Mouse (Mus musculus): ENCODE results near the gene Inafm1. TPM values are rescaled to one million over a fixed set of nuclear protein-coding genes. Genes with fewer than 3 reads are reported as not detected.

Gene Inafm1
- polyA plus RNA-seq, 1 experiment from 2014 or later = 11.7 TPM

DNA sequence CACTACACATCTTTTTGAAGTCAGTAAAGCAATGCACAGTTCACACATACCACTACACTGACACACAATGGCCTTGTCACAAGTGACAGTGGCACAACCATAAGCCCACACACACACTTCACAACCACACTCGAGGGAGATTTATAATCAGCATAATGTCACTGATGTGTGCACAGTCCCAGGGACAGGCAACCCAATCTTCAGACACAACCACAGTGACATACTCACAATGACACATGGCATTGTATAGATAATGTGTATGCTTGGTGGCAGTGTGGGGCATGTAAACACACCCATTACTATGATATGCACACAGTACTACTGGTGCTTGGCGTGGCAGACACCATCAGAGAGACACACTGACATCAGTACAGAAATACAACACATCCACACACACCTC lies 22.7 kb upstream of the Inafm1 start:
- H3K27ac ChIP-seq (replicated peaks in 1 of 2; ENCODE audit: control insufficient read depth in 1 of 2, insufficient read depth in 1 of 2, low read depth in 2 of 2, low read length in 2 of 2) = peak overlapping the region; percentile 63 to 88
- H3K36me3 ChIP-seq (ENCODE audit: control insufficient read depth, insufficient read depth, low read length) = no peaks in the 10 kb centered on the region
- H3K27me3 ChIP-seq (ENCODE audit: control insufficient read depth, insufficient read depth, low read length) = no peaks in the 10 kb centered on the region
- no peak overlapping the region for H3K9ac ChIP-seq (ENCODE audit: low read length)
- 30% methylated on average over 2 of the region's 2 CpGs for WGBS
- H3K4me2 ChIP-seq (ENCODE audit: low read length) = peak overlapping the region; percentile 79
- 0 out of 4 replicates have a peak overlapping the region, but pooled peaks of 1 of the 2 experiments have one; percentile 24 for H3K4me3 ChIP-seq (ENCODE audit: control insufficient read depth in 1 of 2, insufficient read depth in 1 of 2, low read depth in 1 of 2, low read length in 2 of 2)
- ATAC-seq (ENCODE audit: insufficient number of reproducible peaks, insufficient read depth, low FRiP score, low read depth) = no peak
- H3K4me1 ChIP-seq (ENCODE audit: control insufficient read depth in 2 of 2, insufficient read depth in 2 of 2, low read length in 2 of 2) = peaks cover 12 to 26% of the 10 kb centered on the region in 2 experiments
- H3K9me3 ChIP-seq (ENCODE audit: control insufficient read depth, low read length) = no peaks in the 10 kb centered on the region

DNA sequence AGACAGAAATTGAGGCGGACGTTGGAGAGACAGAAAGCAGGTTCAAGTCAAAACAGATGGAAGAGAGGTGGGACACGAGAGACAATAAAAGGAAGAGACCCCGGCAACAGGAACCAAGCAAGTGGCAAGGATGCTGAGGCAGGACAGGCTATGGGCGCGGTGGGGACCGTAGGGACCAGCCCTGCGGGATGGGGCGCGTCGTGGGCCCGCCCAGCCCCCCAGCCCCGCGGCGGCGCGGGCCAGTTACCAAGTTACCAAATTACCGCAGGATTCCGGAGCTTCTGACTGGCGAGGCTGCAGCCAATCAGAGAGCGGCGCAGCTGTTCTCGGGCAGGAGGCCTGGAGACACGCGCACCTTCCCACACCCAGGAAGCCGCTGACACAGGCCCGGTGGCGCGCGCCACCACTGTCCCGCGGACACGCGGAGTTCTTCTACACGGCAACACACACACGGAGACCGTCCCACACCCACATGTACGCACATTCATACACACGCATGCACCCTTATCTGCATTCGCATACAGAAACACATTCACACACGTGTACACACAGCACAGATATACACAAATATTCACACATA lies 22.0 kb upstream of the Inafm1 start:
- no peaks in the 10 kb centered on the region for H3K27me3 ChIP-seq (ENCODE audit: control insufficient read depth, insufficient read depth, low read length)
- 2% methylated on average over 31 of the region's 41 CpGs for WGBS
- no peaks in the 10 kb centered on the region for H3K9me3 ChIP-seq (ENCODE audit: control insufficient read depth, low read length)
- ATAC-seq (ENCODE audit: insufficient number of reproducible peaks, insufficient read depth, low FRiP score, low read depth) = peak; percentile 57
- no peaks in the 10 kb centered on the region for H3K36me3 ChIP-seq (ENCODE audit: control insufficient read depth, insufficient read depth, low read length)
- peak overlapping the region; percentile 67 for H3K9ac ChIP-seq (ENCODE audit: low read length)
- H3K4me2 ChIP-seq (ENCODE audit: low read length) = peak overlapping the region; percentile 79
- H3K27ac ChIP-seq (replicated peaks in 1 of 2; ENCODE audit: control insufficient read depth in 1 of 2, insufficient read depth in 1 of 2, low read depth in 2 of 2, low read length in 2 of 2) = peak overlapping the region; percentile 88 to 98
- H3K4me1 ChIP-seq (ENCODE audit: control insufficient read depth in 2 of 2, insufficient read depth in 2 of 2, low read length in 2 of 2) = peaks cover 12 to 26% of the 10 kb centered on the region in 2 experiments
- H3K4me3 ChIP-seq (ENCODE audit: control insufficient read depth in 1 of 2, insufficient read depth in 1 of 2, low read depth in 1 of 2, low read length in 2 of 2) = peak overlapping the region; percentile 53 to 58

DNA sequence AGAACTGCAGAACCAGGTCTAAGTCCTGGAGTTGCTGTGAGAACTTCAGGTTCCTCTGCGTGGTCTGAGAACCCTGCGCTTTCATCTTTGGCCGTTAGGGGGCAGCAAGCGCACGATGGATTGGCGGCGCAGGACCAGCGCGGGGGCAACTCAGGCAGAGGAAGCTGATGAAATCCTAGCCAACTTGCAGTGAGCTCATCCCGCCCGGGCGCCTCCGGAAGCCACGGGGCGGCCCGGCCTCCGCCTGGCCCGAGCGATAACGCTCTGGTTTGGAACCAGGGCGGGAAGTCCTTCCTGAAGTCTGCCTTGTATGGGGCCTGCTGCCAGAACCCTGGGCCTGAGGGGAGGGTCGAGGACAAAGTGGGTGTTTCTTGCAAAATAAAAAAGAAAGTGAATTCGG lies 21.4 kb upstream of the Inafm1 start:
- Histone ChIP-seq H3K9me3 (ENCODE audit: control insufficient read depth, low read length) (no peaks in the 10 kb centered on the region), H3K4me2 (ENCODE audit: low read length) (peak overlapping the region; percentile 79), H3K9ac (ENCODE audit: low read length) (peak overlapping the region; percentile 67), H3K27me3 (ENCODE audit: control insufficient read depth, insufficient read depth, low read length) (no peaks in the 10 kb centered on the region), H3K4me1 (ENCODE audit: control insufficient read depth in 2 of 2, insufficient read depth in 2 of 2, low read length in 2 of 2) (peaks cover 11 to 21% of the 10 kb centered on the region in 2 experiments), H3K36me3 (ENCODE audit: control insufficient read depth, insufficient read depth, low read length) (no peaks in the 10 kb centered on the region), H3K4me3 (ENCODE audit: control insufficient read depth in 1 of 2, insufficient read depth in 1 of 2, low read depth in 1 of 2, low read length in 2 of 2) (peak overlapping the region; percentile 53 to 58), H3K27ac (replicated peaks in 1 of 2; ENCODE audit: control insufficient read depth in 1 of 2, insufficient read depth in 1 of 2, low read depth in 2 of 2, low read length in 2 of 2) (peak overlapping the region; percentile 88 to 98)
- ATAC-seq (ENCODE audit: insufficient number of reproducible peaks, insufficient read depth, low FRiP score, low read depth) = peak; percentile 76
- under 1% methylated on average over 23 of the region's 23 CpGs for WGBS

DNA sequence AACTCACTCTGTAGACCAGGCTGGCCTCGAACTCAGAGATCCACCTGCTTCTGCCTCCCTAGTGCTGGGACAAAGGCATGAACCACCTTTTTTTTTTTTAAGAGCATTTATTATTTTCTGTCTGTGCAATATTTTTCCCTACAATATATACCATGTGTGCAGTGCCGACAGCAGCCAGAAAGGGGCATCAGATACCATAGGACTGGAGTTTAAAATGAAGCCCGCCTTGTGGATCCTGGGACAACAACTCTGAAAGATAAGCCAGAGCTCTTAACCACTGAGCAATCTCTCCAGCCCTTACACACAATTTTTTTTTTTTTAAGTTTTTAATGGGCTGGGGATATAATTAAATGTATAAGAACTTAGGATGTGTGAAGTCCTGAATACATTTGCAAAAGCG lies 20.9 kb upstream of the Inafm1 start:
- Histone ChIP-seq H3K4me1 (ENCODE audit: control insufficient read depth in 2 of 2, insufficient read depth in 2 of 2, low read length in 2 of 2) (peaks cover 7 to 20% of the 10 kb centered on the region in 2 experiments), H3K9ac (ENCODE audit: low read length) (no peak overlapping the region), H3K4me2 (ENCODE audit: low read length) (peak overlapping the region; percentile 79), H3K36me3 (ENCODE audit: control insufficient read depth, insufficient read depth, low read length) (no peaks in the 10 kb centered on the region), H3K9me3 (ENCODE audit: control insufficient read depth, low read length) (no peaks in the 10 kb centered on the region), H3K27ac (replicated peaks in 1 of 2; ENCODE audit: control insufficient read depth in 1 of 2, insufficient read depth in 1 of 2, low read depth in 2 of 2, low read length in 2 of 2) (peak overlapping the region; percentile 87 to 88), H3K27me3 (ENCODE audit: control insufficient read depth, insufficient read depth, low read length) (no peaks in the 10 kb centered on the region), H3K4me3 (ENCODE audit: control insufficient read depth in 1 of 2, insufficient read depth in 1 of 2, low read depth in 1 of 2, low read length in 2 of 2) (peak overlapping the region in 1 of 2 experiments; percentile 53; a peak in 1 of 4 replicates)
- ATAC-seq (ENCODE audit: insufficient number of reproducible peaks, insufficient read depth, low FRiP score, low read depth) = no peak
- WGBS = 19% methylated on average over 4 of the region's 4 CpGs

DNA sequence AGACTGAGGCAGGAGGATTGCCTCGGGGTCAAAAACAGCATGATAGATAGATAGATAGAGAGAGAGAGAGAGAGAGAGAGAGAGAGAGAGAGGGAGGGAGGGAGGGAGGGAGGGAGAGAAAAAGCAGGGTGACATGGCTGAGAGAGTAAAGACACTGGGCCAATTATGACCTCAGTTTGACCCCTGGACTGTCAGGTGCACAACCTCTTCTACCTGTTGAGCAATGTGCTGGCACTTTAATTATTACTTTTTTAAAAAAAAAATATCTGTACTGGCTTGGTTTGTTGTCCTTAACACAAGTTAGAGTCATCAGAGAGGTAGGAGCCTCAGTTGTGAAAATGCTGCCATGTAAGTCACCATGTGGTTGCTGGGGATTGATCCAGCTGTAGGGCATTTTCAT lies 14.4 kb upstream of the Inafm1 start:
- no peaks in the 10 kb centered on the region for H3K27me3 ChIP-seq (ENCODE audit: control insufficient read depth, insufficient read depth, low read length)
- H3K9me3 ChIP-seq (ENCODE audit: control insufficient read depth, low read length) = no peaks in the 10 kb centered on the region
- ATAC-seq (ENCODE audit: insufficient number of reproducible peaks, insufficient read depth, low FRiP score, low read depth) = no peak
- no peak overlapping the region for H3K27ac ChIP-seq (replicated peaks in 1 of 2; ENCODE audit: control insufficient read depth in 1 of 2, insufficient read depth in 1 of 2, low read depth in 2 of 2, low read length in 2 of 2)
- H3K9ac ChIP-seq (ENCODE audit: low read length) = no peak overlapping the region
- WGBS = 79% methylated on average over 1 of the region's 1 CpGs
- H3K4me3 ChIP-seq (ENCODE audit: control insufficient read depth in 1 of 2, insufficient read depth in 1 of 2, low read depth in 1 of 2, low read length in 2 of 2) = no peak overlapping the region
- H3K4me1 ChIP-seq (ENCODE audit: control insufficient read depth in 2 of 2, insufficient read depth in 2 of 2, low read length in 2 of 2) = peaks cover 4 to 8% of the 10 kb centered on the region in 2 experiments
- peaks cover 15% of the 10 kb centered on the region for H3K36me3 ChIP-seq (ENCODE audit: control insufficient read depth, insufficient read depth, low read length)
- H3K4me2 ChIP-seq (ENCODE audit: low read length) = no peak overlapping the region

DNA sequence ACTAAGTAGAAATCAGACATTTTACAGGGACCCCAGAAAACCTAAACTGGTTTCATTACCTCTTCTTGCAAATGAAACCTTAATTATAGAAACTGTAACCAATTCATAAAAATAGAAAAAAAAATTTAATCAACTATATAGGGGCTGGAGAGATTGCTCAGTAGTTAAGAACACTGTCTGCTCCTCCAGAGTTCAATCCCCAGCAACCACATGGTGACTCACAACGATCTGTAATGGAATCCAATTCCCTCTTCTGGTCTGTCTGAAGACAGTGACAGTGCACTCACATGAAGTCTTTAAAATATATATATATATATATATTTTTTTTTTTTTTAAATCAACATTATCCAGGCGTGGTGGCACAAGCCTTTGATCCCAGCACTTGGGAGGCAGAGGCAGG lies 13.6 kb upstream of the Inafm1 start:
- Histone ChIP-seq H3K9ac (ENCODE audit: low read length) (peak overlapping the region; percentile 83), H3K27me3 (ENCODE audit: control insufficient read depth, insufficient read depth, low read length) (no peaks in the 10 kb centered on the region), H3K27ac (replicated peaks in 1 of 2; ENCODE audit: control insufficient read depth in 1 of 2, insufficient read depth in 1 of 2, low read depth in 2 of 2, low read length in 2 of 2) (peak overlapping the region; percentile 77 to 97), H3K9me3 (ENCODE audit: control insufficient read depth, low read length) (no peaks in the 10 kb centered on the region), H3K4me2 (ENCODE audit: low read length) (peak overlapping the region; percentile 67), H3K36me3 (ENCODE audit: control insufficient read depth, insufficient read depth, low read length) (peaks cover 22% of the 10 kb centered on the region), H3K4me3 (ENCODE audit: control insufficient read depth in 1 of 2, insufficient read depth in 1 of 2, low read depth in 1 of 2, low read length in 2 of 2) (peak overlapping the region; percentile 49 to 64), H3K4me1 (ENCODE audit: control insufficient read depth in 2 of 2, insufficient read depth in 2 of 2, low read length in 2 of 2) (peaks cover 4 to 8% of the 10 kb centered on the region in 2 experiments)
- ATAC-seq (ENCODE audit: insufficient number of reproducible peaks, insufficient read depth, low FRiP score, low read depth) = no peak
- WGBS = 77% methylated on average over 2 of the region's 2 CpGs

DNA sequence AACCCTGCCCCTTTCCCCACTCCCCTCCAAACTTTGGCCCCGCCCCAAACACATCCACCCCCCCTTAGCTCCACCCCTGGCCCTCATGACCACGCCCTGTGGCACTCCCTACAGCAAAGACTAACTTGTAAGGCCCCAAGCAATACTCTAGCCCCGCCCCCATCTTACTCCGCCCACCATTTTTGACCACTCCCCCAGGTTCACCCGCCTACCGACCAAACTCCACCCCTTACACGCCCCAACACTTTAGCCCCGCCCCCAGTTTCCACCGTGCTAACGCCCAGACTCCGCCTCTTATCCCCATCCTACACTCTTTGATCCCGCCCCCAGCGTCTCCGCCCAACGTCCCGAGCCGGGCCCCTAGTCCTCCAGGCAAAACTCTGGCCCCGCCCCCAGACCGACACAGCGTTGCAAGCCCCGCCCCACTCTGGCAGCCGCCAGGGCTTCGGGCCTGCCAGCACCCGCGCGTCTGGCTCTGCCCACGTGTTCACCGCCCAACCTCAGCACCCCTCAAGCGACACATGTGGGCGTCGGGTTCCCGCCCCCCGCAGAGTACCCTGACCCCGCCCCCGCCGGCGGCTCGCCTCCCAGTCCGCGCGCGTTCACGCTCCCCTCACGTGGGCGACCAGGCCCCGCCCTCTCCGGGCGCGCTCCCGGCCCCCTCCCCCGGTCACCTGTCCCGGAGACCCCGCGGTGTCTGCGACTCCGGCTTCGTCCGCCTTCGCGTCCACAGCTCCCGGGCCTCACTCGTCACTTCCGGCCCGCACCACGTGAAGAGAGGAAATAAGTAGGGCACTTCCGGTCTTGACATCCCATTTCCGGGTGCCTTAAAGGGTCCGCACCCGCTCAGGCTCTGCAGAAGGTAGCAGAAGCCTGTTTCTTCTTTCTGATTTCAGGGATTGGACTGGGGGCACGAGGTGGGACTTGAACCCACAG lies 12.9 kb upstream of the Inafm1 start, which contains the start of gene Ccdc9:
Ccdc9 (minus strand) TSS at position 770 of the 936 bp plus-strand sequence.
- no peaks in the 10 kb centered on the region for H3K9me3 ChIP-seq (ENCODE audit: control insufficient read depth, low read length)
- peak; percentile 92 for ATAC-seq (ENCODE audit: insufficient number of reproducible peaks, insufficient read depth, low FRiP score, low read depth)
- under 1% methylated on average over 67 of the region's 70 CpGs for WGBS
- peak within 1 kb of the TSS; percentile 83 for H3K9ac ChIP-seq (ENCODE audit: low read length)
- no peaks in the 10 kb centered on the region for H3K27me3 ChIP-seq (ENCODE audit: control insufficient read depth, insufficient read depth, low read length)
- H3K27ac ChIP-seq (replicated peaks in 1 of 2; ENCODE audit: control insufficient read depth in 1 of 2, insufficient read depth in 1 of 2, low read depth in 2 of 2, low read length in 2 of 2) = peak within 1 kb of the TSS; percentile 77 to 97
- H3K36me3 ChIP-seq (ENCODE audit: control insufficient read depth, insufficient read depth, low read length) = peaks cover 30% of the 10 kb centered on the region
- H3K4me1 ChIP-seq (ENCODE audit: control insufficient read depth in 2 of 2, insufficient read depth in 2 of 2, low read length in 2 of 2) = peaks cover 4 to 8% of the 10 kb centered on the region in 2 experiments
- H3K4me2 ChIP-seq (ENCODE audit: low read length) = peak within 1 kb of the TSS; percentile 67
- peak within 1 kb of the TSS; percentile 49 to 64 for H3K4me3 ChIP-seq (ENCODE audit: control insufficient read depth in 1 of 2, insufficient read depth in 1 of 2, low read depth in 1 of 2, low read length in 2 of 2)

Measured in heart, embryonic 14.5 days (tissue).